ENCODE assay signal across 11 mouse cellular contexts in genomic region chr17:83016936-83017335, GRCm38 (mm10).
"Had no signal": no experiment of that assay in that cellular context is flagged by ENCODE, and none has a peak within 500 bp of the region (broad histone marks: within the 10 kb centered on the region; RNA-seq: fewer than 3 reads in every experiment).

No protein-coding gene starts in this region.

- DNase-seq: gastrocnemius, adult 2 months; gastrocnemius, postnatal 10 days; gastrocnemius, postnatal 25 days; heart, adult 2 months; heart, postnatal 4 days; kidney, adult 18-20 months; kidney, adult 8-10 months; kidney, postnatal 10 days; kidney, postnatal 25 days; kidney, postnatal 4 days; liver had no signal
